Mouse (Mus musculus): ENCODE results near the gene Oasl2.

GRCm38 (mm10) chr5:114913686-114914085, 16.9 kb downstream of the Oasl2 start:
- TF ChIP-seq CTCF (IDR thresholded peaks at IDR 0.05; ENCODE audit: low read depth, low read length) (no peak), GATA2 (IDR thresholded peaks at IDR 0.05; ENCODE audit: borderline replicate concordance, low read depth, low read length) (no peak), TAL1 (conservative IDR thresholded peaks at IDR 0.05; ENCODE audit: low read depth, low read length) (no peak), GATA1 (IDR thresholded peaks at IDR 0.05; ENCODE audit: borderline replicate concordance, low read length) (no peak)
